Mouse (Mus musculus) frontal cortex, adult 2 months (tissue): ENCODE measurements around the gene Krtap5-4. TPM values are rescaled to one million over a fixed set of nuclear protein-coding genes. Genes with fewer than 3 reads are reported as not detected.
"Not testable (repeated sequence)": the region's sequence is repeated elsewhere in the genome, so short reads cannot be mapped to it uniquely, and the experiment has no call there.

Experiments used
- DNase-seq, 2 experiments: peaks; one replicate each; pipeline ENCODE4 v3.0.0; 2022; ENCODE audit warnings: low spot score in 1 of 2; ENCODE audit errors: extremely low spot score in 1 of 2
- polyA plus RNA-seq: library from polyadenylated mRNA; depleted of rRNA; stranded (reverse); fragments of >200 nt; gene quantifications from 2 replicates; pipeline ENCODE4 v1.2.3, GENCODE M21; 2012; rRNA removed

Krtap5-4 gene
- not detected in 2 replicates for polyA plus RNA-seq

DNA sequence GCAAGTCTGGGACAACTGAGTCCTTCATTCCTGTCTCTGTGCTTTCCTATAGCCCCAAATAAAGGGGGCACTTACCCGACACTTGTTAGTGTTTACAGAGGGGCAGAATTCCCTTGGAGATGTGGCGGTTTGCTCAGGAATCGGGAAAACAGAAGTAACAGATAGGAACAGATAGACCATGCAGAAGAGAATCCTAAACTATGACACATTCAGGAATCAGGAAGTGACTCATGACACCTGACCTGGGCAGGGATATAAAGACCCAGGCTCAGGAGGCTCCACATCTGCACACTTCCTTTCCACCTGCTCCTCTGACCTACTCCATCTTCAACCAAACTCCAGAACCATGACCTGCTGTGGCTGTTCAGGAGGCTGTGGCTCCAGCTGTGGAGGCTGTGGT is at the start of gene Krtap5-4:
TSS of gene Krtap5-4 (plus strand) at position 301 of the 400 bp plus-strand sequence.
- DNase-seq: no peak

DNA sequence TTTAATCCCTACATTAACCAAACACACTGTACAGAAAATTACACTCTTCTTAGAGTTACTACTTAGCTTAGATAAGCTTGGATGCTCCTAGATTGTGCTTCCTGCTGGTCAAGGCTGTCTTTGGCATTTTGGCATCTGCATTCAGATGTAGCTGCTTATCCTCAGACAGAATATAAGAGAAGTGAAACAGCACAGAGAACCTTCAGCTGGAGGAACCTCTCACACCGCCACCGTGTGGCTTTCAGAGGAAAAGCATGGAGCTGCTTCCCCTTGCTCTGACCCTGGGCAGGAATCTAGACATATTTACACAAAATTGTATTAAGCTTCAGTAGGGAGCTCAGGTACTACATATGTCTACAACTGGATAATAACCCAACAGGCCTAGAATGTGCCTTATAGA is 47.8 kb upstream of the Krtap5-4 start:
- peak in 1 of 2 experiments; percentile 60 for DNase-seq

DNA sequence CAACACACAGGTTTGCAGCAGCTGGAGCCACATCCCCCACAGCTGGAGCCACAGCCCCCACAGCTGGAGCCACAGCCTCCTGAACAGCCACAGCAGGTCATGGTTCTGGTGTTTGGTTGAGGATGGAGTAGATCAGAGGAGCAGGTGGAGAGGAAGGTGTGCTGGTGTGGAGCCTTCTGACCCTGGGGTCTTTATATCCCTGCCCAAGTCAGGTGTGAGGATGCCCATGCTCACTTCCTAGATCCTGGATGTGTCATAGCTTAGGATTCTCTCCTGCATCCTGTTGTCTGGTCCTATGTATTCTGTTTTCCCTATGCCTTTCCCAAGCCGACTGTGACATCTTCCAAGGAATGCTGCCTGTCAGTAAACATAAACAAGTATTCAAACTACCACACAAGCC is 45.1 kb upstream of the Krtap5-4 start, which contains the start of gene Gm2431:
TSS of gene Gm2431 (minus strand) at position 101 of the 400 bp plus-strand sequence.
- DNase-seq: not testable (repeated sequence)

DNA sequence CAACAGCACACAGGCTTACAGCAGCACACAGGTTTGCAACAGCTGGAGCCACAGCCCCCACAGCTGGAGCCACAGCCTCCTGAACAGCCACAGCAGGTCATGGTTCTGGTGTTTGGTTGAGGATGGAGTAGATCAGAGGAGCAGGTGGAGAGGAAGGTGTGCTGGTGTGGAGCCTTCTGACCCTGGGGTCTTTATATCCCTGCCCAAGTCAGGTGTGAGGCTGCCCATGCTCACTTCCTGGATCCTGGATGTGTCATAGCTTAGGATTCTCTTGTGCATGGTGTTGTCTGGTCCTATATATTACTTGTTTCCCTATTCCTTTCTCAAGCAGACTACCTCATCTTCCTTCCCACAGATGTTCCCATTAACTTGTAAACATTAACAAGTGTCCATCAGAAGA is 29.1 kb upstream of the Krtap5-4 start, which contains the start of gene Gm4559:
TSS of gene Gm4559 (minus strand) at position 101 of the 400 bp plus-strand sequence.
- not testable (repeated sequence) for DNase-seq

DNA sequence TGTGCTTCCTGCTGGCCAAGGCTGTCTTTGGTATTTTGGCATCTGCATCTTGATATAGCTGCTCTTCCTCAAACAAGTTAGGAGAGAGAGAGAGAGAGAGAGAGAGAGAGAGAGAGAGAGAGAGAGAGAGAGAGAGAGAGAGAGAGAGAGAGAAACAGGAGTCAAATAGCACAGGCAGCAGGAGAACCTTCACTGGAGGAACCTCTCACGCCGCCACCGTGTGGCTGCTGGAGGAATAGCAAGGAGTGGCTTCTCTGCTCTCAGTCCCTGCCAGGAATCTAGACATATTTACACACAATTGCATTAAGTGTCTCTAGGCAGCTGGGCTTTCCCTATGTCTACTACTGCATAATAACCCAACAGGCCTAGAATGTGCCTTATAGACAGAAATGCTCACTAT is 25.2 kb upstream of the Krtap5-4 start:
- peak in 1 of 2 experiments; percentile 78 for DNase-seq

DNA sequence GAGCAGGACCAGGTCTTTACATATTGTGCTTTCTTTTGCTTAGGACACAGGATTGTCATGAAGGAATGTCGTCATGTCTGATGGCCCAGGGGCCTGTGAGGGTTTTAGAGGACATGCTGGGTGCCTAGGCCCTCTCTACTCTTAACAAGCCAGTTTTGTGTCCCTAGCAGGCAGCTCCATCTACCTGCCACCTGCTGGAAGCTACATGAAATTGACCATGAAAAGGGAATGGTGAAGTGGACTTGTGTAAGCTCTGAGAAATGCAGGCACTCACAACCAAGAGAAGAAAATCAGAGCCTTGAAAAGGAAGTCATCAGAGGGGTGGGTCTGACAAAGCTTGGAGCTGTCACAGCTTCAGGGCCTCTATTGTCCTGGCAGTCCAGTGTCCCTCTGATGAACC is 24.1 kb upstream of the Krtap5-4 start:
- DNase-seq: not testable (repeated sequence)

DNA sequence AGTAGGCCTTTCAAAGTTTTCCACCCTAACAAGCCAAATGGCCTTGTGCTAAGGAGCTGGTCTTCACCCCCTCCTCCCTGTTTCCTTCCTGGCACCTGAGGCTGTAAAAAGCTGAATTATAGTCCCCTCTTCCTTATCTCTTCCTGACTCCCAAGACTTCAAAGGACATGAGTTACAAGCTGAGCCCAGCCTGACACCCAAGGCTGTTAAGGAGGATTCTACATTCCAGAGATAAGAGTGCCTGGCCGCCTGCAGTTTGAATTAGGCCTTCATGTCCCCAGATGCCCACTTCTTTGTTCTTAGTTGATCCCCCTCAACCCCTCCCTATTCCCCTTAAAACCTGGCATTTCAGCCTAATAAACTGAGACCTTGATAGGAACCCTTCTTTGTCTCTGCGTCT is 20.5 kb upstream of the Krtap5-4 start:
- not testable (repeated sequence) for DNase-seq

DNA sequence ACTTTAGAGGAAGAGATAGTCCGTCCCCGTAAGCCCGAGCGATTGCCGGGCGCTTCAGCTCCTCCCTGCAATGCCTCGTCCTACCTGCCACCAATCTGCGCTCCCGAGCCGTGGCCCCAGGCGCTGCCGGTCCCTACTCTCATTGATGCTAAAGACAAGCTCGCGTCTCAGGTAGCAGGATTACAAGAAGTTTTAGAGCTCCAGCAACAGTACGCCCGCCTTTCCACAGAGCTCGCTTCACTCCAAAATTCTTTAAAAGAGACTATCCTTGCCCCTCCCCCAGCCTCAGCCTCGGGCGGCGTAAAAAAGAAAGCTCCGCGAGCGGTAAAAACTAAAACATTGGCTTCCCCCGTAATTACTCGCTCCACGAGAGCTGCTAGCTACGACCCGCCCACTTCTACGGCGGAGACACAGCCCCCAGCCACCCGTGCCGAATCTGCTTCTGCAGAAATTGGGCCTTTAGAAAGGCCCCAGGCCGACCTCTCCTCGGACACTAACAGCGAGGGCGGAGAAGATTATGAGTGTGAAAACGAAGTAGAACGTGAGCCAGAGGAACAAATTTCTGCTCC is 19.2 kb upstream of the Krtap5-4 start:
- DNase-seq: peak in 1 of 2 experiments; percentile 31

DNA sequence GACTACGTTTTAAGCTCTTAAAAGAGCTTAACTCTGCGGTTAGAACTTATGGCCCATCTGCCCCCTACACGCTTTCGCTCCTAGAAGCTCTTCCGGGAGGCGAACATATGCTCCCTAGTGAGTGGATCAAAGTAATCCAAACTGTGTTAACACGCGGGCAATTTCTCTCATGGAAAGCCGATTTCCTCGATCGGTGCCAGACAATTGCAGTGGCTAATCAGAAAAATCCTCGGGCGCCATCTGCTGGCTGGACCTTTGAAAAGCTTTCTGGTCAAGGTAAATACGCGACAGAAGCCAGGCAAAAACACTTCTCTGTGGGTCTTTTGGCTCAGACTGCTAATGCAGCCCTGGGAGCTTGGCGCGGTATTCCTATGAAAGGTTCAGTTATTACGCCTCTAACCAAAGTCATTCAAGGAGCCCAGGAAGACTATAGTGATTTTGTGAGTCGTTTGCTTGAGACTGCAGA is 18.7 kb upstream of the Krtap5-4 start:
- peak; percentile 72 to 95 for DNase-seq

DNA sequence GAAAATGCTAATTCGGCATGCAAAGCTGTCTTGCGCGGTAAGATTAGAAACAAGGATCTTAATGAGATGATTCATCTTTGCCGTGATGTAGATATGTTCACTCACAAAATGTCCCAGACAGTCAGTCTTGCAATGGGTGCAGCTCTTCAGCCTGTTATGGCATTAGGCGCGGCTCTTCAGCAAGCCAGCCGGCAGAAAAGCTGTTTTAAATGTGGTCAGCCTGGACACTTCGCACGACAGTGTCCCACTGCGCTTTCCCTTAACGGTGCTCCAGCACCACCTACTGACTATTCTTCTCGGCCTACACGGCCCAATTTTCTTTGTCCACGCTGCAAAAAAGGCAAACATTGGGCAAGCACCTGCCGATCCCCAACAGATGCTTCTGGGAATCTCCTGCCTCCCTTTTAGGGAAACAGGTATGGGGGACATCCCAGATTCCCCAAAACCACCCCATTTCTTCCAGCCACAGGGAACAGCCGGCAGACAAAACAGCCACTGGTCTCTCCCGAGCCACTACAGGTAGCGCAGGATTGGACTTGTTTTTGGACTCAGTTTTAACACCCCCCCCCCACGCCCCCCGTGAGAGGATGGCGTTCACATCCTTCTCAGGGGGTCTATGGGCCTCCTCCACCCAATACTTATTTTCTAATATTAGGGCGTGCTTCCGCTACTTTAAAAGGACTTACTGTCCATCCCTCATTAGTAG is 18.1 kb upstream of the Krtap5-4 start:
- DNase-seq: peak in 1 of 2 experiments; percentile 19

DNA sequence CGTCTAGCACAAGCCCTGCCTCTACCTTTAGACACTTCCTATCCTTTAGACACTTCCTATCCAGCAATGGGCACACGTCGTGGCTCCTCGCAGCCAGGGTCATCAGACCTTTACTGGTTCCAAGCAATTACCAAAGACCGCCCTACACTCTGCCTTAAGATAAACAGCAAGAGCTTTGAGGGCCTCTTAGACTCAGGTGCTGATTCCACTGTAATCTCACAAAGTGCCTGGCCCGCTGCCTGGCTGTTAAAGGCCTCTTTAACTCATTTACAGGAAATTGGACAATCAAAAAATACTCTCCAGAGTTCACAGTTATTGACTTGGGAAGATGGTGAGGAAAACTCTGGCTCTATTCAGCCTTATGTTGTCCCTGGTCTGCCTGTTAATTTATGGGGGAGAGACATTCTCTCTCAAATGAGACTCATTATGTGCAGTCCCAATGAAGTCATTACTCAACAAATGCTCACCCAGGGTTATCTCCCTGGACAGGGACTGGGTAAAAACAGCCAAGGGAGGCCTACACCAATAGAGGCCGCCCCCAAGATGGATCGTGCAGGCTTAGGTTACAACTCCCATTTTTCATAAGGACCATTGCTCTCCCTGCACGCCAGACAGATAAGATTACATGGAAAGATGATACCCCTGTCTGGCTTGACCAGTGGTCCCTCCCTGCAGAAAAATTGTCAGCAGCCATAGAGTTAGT is 17.3 kb upstream of the Krtap5-4 start:
- not testable (repeated sequence) for DNase-seq

DNA sequence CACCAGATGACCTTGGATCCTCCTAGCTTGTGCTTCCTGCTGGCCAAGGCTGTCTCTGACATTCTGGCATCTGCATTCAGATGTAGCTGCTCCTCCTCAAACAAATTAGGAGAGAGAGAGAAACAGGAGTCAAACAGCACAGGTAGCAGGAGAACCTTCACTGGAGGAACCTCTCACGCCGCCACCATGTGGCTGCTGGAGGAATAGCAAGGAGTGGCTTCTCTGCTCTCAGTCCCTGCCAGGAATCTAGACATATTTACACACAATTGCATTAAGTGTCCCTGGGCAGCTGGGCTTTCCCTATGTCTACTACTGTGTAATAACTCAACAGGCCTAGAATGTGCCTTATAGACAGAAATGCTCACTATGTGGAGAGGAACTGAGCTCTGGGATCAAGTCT is 9.5 kb upstream of the Krtap5-4 start:
- peak in 1 of 2 experiments; percentile 39 for DNase-seq

DNA sequence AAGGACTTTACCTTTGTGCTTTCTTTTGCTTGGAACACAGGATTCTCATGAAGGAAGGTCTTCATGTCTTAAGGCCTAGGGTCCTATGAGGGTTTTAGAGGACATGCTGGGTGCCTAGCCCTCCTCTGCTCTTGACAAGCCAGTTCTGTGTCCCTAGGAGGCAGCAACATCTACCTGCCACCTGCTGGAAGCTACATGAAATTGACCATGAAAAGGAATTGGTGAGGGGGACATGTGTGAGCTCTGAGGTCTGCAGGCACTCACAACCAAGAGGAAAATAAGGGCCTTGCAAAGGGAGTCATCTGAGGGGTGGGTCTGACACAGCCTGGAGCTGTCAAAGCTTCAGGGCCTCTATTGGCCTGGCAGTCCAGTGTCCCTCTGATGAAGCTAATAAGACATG is 7.9 kb upstream of the Krtap5-4 start:
- DNase-seq: no peak

DNA sequence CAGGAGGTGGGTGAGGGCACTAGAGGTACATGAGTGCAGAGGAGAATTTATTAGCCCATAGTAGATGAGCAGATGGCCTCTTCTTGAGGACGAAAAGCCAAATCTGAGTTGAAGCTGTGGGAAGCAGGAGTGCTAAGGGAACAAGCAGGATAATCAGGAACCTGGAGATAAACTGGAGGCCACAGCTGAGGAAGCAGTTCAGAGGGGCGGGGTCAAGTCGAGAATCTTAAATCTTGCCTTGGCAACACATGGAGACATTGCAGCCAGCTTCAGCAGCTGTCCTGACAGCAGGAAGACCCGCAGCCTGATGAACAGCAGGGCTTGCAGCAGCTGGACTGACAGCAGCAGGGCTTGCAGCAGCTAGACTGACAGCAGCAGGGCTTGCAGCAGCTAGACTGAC is 7.2 kb upstream of the Krtap5-4 start:
- not testable (repeated sequence) for DNase-seq

DNA sequence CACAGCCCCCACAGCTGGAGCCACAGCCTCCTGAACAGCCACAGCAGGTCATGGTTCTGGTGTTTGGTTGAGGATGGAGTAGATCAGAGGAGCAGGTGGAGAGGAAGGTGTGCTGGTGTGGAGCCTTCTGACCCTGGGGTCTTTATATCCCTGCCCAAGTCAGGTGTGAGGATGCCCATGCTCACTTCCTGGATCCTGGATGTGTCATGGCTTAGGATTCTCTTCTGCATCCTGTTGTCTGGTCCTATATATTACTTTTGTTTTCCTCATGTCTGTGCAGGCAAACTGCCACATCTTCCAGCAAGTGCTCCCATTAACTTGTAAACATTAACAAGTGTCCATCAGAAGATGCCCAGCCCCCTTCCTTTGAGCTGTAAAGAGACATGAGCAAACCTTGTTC is 6.3 kb upstream of the Krtap5-4 start, which contains the start of gene Krtap5-1:
TSS of gene Krtap5-1 (minus strand) at position 101 of the 400 bp plus-strand sequence.
- not testable (repeated sequence) for DNase-seq

DNA sequence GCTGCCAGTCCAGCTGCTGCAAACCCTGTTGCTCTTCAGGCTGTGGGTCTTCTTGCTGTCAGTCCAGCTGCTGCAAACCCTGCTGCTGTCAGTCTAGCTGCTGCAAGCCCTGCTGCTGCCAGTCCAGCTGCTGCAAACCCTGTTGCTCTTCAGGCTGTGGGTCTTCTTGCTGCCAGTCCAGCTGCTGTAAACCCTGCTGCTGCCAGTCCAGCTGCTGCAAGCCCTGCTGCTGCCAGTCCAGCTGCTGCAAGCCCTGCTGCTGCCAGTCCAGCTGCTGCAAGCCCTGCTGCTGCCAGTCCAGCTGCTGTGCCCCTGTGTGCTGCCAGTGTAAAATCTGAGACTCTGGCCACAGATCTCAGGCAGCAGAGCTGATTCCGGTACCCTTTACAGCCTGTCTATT is 580 bp downstream of the Krtap5-4 start:
- DNase-seq: not testable (repeated sequence)

DNA sequence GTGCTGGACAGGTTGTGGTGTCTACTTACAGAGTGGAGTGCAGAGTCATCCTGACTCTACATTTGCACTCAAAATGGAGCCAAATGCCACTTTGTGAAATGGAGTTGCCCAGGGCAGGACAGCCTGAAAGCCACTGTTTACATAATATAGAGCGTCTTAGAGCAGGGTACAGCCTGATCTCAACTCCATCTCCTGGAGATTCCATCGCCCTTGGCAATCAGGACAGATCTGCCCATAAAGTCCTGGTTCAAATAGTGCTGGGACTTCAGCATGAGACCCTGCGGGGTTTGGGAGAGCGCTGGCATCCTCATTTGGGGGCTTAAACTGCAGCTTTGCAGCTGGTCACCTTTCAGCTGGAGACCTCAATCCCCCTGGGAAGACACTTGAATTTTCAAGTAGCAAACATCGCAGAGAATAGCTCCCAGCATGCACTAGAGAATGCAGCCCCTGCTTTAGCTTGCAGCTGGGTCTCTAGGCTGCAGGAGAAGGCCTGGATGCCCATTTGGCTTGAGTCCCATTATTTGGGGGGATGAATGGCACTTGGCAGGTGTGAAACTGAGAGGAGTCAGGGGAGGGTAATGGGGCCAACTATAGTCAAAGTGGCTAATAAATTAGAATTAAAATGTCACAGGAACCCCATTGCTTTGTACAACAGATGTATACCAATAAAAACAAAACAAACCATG is 11.4 kb downstream of the Krtap5-4 start:
- no peak for DNase-seq

DNA sequence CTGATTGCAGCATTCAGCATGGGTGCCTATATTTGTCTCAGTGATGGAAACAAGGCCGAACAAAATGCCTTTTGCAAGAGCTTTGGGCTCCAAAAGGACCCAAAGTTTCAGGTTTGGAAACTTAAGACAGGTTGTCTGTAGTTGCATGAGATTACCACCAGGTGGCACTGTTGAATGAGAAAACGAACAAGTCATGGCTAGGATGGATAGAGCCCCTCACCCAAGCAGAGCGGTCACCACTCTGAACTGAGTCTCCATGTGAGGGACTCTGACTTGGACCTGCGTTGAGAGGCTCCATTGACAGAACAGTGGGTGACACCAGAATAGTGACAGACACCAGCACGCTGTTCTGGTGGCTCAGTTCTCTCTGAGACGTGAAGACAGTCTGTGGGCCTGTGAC is 13.2 kb downstream of the Krtap5-4 start:
- DNase-seq: peak in 1 of 2 experiments; percentile 61

DNA sequence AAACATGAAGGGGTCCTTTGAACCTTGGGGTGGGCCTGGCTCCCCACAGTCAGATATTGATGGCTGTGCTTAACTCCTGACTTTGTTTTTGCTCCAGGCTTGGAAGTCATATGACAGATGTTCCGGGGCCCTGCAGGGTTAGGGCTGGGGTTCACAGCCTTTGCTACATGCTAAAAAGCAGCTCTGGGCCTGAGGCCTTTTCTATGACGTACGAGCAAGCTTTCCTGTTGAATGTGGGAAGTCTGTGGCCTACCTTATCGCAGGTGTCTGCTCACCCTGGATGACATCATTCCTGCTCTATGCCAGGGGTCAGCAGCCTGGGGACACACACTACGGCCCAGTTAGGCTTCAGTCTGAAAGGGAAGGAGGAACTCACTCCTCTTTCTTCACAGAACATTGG is 13.9 kb downstream of the Krtap5-4 start:
- DNase-seq: no peak

DNA sequence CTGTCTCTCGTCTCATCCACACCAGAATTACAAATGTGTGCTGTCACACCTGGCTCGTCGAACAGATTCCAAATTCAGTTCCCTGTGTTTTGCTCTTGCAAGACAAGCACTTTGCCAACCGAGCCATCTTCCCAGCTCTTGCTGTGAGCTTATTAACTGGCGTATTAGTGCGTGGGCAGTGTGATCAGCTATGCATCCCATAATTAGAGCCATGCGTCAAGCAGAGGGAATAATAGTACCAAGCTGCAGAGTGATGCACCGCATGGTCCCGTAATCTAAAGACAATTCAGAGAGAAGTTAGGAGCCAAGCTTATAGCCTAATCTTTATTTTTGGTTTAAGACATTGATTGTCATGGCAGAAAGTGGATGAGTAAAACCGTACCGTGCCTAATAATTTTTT is 15.8 kb downstream of the Krtap5-4 start:
- peak in 1 of 2 experiments; percentile 27 for DNase-seq

DNA sequence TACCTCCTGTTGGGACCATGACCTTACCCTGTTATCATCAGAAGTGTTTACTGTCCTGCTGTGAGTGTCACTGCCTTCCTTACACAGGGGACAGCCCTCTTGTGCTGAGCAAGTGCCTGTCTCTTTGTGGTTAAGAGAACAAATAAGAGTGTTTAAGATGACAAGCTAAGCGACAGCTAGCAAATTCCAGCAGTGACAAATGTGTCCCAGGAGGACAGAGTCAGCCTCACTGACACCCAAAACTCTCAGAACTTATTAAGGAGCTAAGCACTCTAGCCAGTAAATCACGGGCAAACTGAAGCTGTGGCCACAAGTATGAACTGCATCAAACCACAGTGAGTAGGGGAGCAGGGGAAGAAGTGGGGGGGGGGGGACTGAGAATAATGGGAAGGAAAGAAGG is 17.6 kb downstream of the Krtap5-4 start:
- no peak for DNase-seq
